Mouse (Mus musculus) spleen, adult 2 months (tissue): Measurements from ENCODE around the gene Gabrg3.

Experiments
- CTCF ChIP-seq: fragments of 200-500 bp; IDR thresholded peaks from 2 replicates; pipeline ENCODE4 v1.5.1; 2011; ENCODE audit warnings: mild to moderate bottlenecking, inconsistent platforms; ENCODE audit not compliant: insufficient read depth, insufficient read length, insufficient replicate concordance; ENCODE audit errors: extremely low read depth
- POLR2A ChIP-seq: fragments of 200-500 bp; IDR thresholded peaks from 2 replicates; pipeline ENCODE4 v1.6.1; 2011; ENCODE audit warnings: low read depth, low read length, inconsistent platforms

DNA sequence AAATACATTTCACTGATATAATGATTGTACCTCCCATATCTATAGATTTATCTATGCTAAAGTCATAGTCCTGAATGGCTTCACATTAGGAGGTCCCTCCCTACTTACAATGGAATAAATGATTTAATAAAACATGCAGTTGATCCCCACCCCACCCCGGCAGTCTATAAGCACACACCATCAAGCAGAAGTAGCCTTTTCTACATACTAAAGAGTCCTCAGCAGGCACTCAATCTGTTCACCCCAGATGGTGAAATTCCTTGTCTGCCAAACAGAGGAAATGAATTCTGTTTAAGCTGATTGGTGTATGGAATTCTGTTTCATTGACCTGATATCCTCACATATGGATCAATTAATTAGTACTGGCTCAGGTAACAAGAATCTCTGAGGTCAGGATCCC, 607.9 kb downstream of the Gabrg3 start:
- TF ChIP-seq CTCF (no peak), POLR2A (no peak)
